Mouse (Mus musculus) E14TG2a.4 (cell line): Measurements from ENCODE around the gene Slc22a18.

Experiments
- H3K27me3 ChIP-seq: 2 replicates; pipeline ENCODE4 v1.6.1; 2014; ENCODE audit warnings: low read length, control low read depth; ENCODE audit not compliant: insufficient read depth
- H3K36me3 ChIP-seq: 2 replicates; pipeline ENCODE4 v1.6.1; 2014; ENCODE audit warnings: low read length, control low read depth; ENCODE audit not compliant: insufficient read depth
- H3K4me1 ChIP-seq: replicated peaks from 2 replicates; pipeline ENCODE4 v1.6.1; 2014; ENCODE audit warnings: low read depth, low read length, control low read depth
- H3K4me3 ChIP-seq: replicated peaks from 2 replicates; pipeline ENCODE4 v1.5.1; 2014; ENCODE audit warnings: mild to moderate bottlenecking, low read length
- H3K9me3 ChIP-seq: 2 replicates; pipeline ENCODE4 v1.6.1; 2014; ENCODE audit warnings: low read length, control low read depth
- CTCF ChIP-seq: conservative IDR thresholded peaks from 2 replicates; pipeline ENCODE4 v1.5.1; 2014; ENCODE audit warnings: low read length
- NANOG ChIP-seq: IDR thresholded peaks from 2 replicates; pipeline ENCODE4 v1.6.1; 2014; ENCODE audit warnings: borderline replicate concordance, low read length, mixed read lengths
- POU5F1 ChIP-seq: IDR thresholded peaks from 2 replicates; pipeline ENCODE4 v1.6.1; 2014; ENCODE audit warnings: low read length, borderline replicate concordance

The Slc22a18 gene

DNA sequence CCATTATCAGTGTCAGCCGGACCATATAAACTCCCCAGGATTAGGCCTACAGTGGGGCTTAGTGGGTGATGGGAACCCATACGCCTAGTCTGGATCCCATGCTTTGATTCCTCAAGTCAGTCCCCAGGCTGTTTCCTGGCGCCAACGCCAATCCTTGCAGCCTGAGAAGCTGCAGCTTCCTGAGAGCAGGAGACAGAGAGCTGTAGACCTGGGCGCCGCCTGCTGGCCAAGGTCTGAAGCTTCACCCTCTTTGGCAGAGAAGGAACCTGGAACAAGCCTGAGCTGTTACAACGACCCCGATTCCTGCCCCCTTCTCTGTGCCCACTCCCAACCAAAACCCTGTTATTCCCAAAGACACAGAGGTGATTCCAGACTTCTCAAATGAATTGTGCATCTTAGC lies 3.6 kb upstream of the Slc22a18 start:
- no peak overlapping the region for H3K4me3 ChIP-seq
- no peaks in the 10 kb centered on the region for H3K9me3 ChIP-seq
- TF ChIP-seq POU5F1 (no peak), CTCF (peak; percentile 75)
- H3K27me3 ChIP-seq = peaks cover 46% of the 10 kb centered on the region
- peaks cover 64% of the 10 kb centered on the region for H3K4me1 ChIP-seq
- H3K36me3 ChIP-seq = no peaks in the 10 kb centered on the region

DNA sequence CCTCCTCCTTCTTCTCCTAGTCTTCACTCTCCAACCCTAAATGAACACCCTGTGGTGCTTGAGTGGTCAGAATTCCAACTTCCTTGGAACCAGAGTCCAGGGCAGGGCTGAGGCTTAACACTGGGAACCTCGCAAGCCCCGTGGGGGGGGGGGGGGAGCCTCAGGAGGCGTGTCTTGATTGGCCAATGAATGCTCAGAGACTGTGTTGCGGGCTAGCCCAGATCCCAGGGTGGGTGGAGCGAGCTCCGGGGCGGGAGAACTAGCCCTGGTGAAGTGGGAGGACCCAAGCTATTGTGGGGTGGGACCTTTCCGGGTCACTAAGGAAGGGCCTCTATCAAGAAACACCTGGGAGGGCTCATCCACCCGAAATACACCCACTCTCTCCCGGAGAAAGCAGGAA lies 1.3 kb downstream of the Slc22a18 start:
- Histone ChIP-seq H3K4me1 (peaks cover 57% of the 10 kb centered on the region), H3K36me3 (no peaks in the 10 kb centered on the region; the same call in 1 of the 2 replicates), H3K9me3 (no peaks in the 10 kb centered on the region), H3K4me3 (peak overlapping the region; percentile 71), H3K27me3 (peaks cover 32% of the 10 kb centered on the region)
- no peak for TF ChIP-seq POU5F1
- TF ChIP-seq CTCF = no peak
- no peak for TF ChIP-seq NANOG

DNA sequence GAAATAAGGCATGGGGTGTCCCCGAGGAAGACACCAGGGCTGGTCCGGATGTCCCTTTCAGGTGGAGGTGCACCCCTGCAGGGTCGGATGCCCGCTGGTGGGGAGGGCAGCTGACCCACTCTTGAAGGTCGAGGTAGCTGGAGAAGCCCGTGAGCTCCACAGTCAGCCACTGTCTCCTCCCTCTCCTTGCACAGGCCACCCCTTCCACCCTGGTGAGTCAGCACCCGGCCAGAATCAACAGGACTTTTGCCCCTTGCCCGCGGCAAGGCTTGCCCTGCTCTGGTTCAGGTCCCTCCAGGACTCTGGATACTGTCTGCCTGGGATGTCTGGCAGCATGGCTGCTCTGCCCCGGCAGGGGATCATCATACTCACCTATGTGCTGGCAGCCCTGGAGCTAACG lies 2.3 kb downstream of the Slc22a18 start:
- Histone ChIP-seq H3K36me3 (no peaks in the 10 kb centered on the region; the same call in 1 of the 2 replicates), H3K4me1 (peaks cover 63% of the 10 kb centered on the region), H3K27me3 (peaks cover 31% of the 10 kb centered on the region), H3K9me3 (no peaks in the 10 kb centered on the region), H3K4me3 (no peak overlapping the region; the same call in 1 of the 2 replicates)
- TF ChIP-seq POU5F1 (no peak), NANOG (no peak), CTCF (no peak)

DNA sequence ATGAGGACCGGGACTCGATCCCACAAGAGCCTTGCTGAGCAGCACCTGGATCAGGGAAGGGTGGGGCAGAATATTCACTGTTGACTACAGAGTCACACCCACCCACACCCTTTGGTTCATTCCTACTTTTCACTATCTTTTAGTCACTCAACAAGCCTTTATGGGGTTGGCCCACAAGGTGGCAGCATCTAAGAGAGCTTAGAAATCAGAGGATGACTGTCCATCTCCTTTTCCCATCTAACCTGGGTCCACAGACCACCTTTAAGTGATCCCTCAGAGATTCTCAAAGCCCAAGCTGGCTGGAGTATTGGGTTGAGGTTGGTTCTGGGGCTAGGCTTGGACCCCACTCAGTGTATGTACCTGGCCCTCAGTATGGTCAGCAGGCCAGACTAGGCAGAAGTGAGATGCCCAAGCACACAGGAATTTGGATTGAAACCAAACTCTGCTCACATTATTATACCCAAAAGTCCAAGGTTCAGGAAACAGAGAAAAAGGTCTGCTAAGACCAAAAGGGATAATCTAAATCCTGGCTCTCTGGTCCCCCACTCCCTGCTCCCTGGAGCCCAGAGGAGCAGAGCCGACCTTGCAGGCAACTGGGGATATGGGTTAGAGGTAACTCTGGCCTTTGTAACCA lies 3.3 kb downstream of the Slc22a18 start:
- Histone ChIP-seq H3K4me1 (peaks cover 69% of the 10 kb centered on the region), H3K27me3 (peaks cover 36% of the 10 kb centered on the region), H3K9me3 (no peaks in the 10 kb centered on the region), H3K4me3 (no peak overlapping the region), H3K36me3 (no peaks in the 10 kb centered on the region; the same call in 1 of the 2 replicates)
- TF ChIP-seq NANOG = no peak
- TF ChIP-seq CTCF = peak; percentile 35; the same call in 1 of the 2 replicates
- TF ChIP-seq POU5F1 = no peak

DNA sequence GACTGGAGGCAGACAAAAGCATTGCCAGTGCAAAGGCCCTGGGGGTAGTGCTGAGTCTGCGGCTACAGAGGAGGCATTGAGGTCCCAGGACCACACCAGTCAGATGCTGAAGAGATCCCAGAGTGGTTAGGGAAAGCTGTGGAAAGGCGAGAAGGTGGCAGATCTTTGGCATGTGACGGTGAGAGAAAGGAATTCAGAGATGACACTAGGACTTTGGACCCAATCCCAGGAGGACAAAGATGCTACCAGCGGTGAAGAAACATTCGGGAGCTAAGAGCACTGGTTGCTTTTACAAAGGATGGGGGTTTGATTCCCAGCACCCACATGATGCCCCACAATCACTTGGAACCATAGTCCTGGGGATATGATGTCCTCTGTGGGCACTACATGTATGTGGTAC lies 4.3 kb downstream of the Slc22a18 start:
- H3K4me1 ChIP-seq = peaks cover 78% of the 10 kb centered on the region
- TF ChIP-seq NANOG (no peak), POU5F1 (no peak), CTCF (no peak)
- no peak overlapping the region for H3K4me3 ChIP-seq
- peaks cover 38% of the 10 kb centered on the region for H3K27me3 ChIP-seq
- H3K9me3 ChIP-seq = no peaks in the 10 kb centered on the region
- H3K36me3 ChIP-seq = no peaks in the 10 kb centered on the region; the same call in 1 of the 2 replicates

DNA sequence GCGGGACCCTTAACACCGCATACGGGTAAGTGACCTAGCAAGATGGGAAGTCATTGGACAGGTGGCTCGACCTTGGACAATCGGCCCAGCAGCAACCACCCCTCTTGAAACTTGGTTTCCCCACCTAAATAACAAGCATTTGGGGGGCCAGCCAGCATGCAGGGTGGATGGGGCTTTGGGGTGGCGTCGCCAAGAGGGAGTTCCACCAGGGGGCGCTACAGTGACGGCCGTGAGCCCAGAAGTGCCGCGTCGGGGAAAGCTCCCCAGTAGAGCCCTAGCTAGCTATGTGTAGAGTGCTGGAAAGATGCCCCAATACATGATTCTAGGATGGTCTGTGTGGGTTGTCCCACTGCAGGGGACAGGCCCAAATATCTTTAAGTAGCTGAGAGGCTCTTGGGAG lies 7.0 kb downstream of the Slc22a18 start:
- no peaks in the 10 kb centered on the region for H3K9me3 ChIP-seq
- peaks cover 65% of the 10 kb centered on the region for H3K4me1 ChIP-seq
- peak overlapping the region; percentile 53 for H3K4me3 ChIP-seq
- H3K27me3 ChIP-seq = peaks cover 63% of the 10 kb centered on the region
- no peaks in the 10 kb centered on the region; the same call in 1 of the 2 replicates for H3K36me3 ChIP-seq
- TF ChIP-seq POU5F1 (no peak), CTCF (peak; percentile 84)

DNA sequence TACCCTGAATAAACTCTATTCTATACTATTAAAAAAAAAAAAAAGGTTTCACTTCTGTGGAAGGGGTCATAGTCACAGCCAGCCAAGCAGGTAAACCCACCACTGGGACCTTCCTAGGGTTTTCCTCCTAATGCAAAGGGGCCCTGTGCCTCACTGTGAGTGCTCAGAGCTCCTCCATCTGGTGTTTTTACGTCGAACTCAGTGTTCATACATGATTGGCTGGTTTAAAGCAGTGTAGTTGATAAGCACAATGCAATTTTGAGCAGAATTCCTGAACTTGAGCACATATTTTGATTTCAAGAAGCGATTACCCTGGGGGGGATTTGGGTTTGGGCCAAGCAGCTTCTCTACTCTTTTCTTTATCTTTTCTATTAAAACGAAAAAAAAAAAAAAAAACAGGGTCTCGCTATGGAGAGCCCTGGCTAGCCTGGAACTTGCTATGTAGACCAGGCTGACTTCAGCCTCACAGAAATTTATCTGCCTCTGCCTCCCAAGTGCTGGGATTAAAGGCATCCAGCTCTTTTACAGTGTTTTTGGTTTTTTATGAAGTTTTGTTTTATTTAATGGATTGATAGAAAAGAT lies 8.4 kb downstream of the Slc22a18 start:
- TF ChIP-seq POU5F1 (no peak), CTCF (no peak), NANOG (no peak)
- H3K4me1 ChIP-seq = peaks cover 54% of the 10 kb centered on the region
- H3K9me3 ChIP-seq = no peaks in the 10 kb centered on the region
- H3K36me3 ChIP-seq = no peaks in the 10 kb centered on the region
- H3K27me3 ChIP-seq = peaks cover 66% of the 10 kb centered on the region
- H3K4me3 ChIP-seq = no peak overlapping the region

DNA sequence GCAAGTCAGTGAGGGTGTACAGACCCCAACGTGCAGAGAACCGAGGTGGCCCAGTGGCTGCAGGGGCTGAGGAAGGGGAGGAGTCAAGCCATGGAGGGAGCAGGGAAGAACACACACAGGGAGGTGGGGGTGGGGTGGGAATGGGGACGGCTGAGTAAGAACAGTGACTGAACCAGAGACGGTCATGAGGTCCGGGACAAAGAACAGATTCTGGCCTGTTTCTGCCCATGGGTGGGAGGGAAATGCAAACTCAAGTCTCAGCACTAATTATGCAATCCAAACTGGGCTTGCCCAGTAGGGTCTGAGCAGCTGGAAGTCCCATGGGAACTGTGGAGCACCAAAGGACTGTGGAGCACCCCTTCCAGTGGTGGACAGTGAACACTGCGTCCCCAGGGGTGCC lies 9.0 kb downstream of the Slc22a18 start:
- Histone ChIP-seq H3K36me3 (no peaks in the 10 kb centered on the region), H3K27me3 (peaks cover 71% of the 10 kb centered on the region), H3K9me3 (no peaks in the 10 kb centered on the region), H3K4me3 (0 out of 2 replicates have a peak overlapping the region, but pooled peaks have one; percentile 10), H3K4me1 (peaks cover 50% of the 10 kb centered on the region)
- no peak for TF ChIP-seq CTCF
- no peak for TF ChIP-seq POU5F1
- TF ChIP-seq NANOG = no peak

DNA sequence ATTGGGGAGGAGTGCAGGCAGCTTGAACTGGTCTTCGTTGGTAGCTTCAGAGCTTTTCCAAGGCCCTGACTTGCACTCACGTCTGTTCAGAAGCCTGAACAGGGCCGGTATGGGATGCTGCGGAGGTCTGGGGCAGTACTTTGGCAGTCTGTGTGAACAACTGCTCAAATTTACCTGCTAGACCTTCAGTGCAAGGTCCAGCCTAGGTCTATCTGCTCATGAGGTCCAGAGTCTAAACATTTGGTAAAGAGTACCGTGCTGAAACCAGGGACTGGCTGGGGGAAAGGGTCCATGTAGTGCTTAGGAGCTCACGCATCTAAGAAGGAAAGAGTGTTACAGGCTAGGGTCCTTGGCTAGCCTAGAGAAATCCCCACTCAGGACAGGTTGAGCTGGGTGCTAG lies 16.2 kb downstream of the Slc22a18 start:
- Histone ChIP-seq H3K27me3 (peaks cover 86% of the 10 kb centered on the region), H3K9me3 (no peaks in the 10 kb centered on the region), H3K4me1 (peaks cover 18% of the 10 kb centered on the region)

More for the DNA sequence above, 16.2 kb downstream of the Slc22a18 start:
- TF ChIP-seq POU5F1 (no peak), NANOG (no peak), CTCF (no peak)
- H3K36me3 ChIP-seq = no peaks in the 10 kb centered on the region
- no peak overlapping the region for H3K4me3 ChIP-seq
